Mouse (Mus musculus) colon, adult 2 months (tissue): ENCODE results near the gene Ifitm6. TPM values are rescaled to one million over a fixed set of nuclear protein-coding genes. Genes with fewer than 3 reads are reported as not detected.

ENCODE experiments used
- polyA plus RNA-seq: library from polyadenylated mRNA; depleted of rRNA; stranded (reverse); fragments of >200 nt; gene quantifications from 2 replicates; pipeline ENCODE4 v1.2.3, GENCODE M21; 2012; rRNA removed

Gene Ifitm6
- polyA plus RNA-seq, result 1.1 and 2.9 TPM in 2 replicates

DNA sequence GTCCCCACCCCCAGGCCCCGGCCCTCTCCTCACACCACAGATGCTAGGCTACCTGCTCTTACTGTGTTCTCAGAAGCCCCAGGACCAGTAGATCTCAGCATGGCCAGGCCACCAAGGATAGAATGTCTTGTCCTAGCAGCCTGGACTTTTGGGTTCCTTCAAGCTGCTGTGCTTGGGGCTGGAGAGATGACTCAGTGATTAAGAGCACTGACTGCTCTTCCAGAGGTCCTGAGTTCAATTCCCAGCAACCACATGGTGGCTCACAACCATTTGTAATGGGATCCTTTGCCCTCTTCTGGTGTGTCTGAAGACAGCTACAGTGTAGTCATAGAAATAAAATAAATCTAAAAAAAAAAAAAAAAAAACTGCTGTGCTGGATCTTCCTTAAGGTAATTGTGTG, at the start of gene Ifitm6:
Gene Ifitm6 (minus strand): TSS at position 101 of the 400 bp plus-strand sequence.

DNA sequence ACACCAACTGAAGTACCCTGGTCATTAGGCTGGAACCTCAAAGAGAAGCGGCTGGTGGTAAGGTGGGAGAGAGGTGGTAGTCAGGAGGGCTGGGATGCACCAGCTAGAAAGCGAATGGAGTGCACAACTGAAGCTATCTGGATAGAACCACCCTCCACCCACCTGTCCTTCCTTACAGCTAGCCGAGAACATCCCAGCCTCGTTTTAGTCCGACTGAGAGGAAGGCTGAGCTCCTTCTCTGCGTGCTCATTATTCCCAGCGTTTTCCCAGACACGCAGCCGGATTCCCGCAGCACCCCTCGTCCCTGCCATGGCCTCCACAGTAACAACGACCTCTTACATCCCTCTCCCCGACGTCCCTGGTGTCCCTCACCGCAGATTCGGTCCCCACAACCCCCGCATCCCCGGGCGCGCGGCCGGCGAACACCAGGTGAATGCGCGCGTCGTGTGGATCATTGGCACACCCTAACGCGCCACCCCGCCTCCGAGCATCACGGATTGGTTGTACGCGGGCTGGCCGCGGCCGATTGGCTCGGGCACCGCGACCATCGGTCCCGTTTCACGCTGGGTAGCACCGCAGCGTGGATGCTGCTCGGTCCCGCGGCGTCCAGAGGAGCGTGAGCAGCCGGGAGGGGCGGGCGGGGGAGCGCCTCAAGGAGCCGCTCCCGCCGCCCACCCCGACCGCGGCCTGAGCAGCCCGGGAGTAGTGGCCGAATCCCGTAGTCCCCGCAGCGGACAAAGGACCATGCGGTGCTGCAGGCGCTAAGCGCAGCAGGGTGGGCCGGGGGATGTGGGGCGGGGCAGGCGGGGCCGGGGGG, 42.9 kb upstream of the Ifitm6 start, which contains the start of gene B4galnt4:
Gene B4galnt4 (plus strand): TSS at position 679 of the 817 bp plus-strand sequence.

DNA sequence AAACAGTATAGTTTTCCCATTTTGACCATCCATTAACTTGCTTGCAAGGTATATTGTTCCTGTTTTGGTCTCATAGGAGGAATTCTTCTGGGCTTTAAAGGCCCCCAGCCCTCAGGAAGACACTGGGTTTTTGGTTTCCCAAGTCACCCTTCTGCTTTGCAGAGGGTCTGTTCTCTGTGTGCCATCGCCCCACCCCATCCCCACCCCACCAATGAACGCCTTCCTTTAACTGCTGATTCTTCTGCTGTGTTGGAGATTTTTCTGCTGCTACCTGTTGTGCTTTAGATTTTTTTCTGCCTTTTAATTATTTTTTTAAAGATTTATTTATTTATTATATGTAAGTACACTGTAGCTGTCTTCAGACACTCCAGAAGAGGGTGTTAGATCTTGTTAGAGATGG, 11.1 kb upstream of the Ifitm6 start, which contains the start of gene Gm17387:
Gene Gm17387 (plus strand): TSS at position 301 of the 400 bp plus-strand sequence.

DNA sequence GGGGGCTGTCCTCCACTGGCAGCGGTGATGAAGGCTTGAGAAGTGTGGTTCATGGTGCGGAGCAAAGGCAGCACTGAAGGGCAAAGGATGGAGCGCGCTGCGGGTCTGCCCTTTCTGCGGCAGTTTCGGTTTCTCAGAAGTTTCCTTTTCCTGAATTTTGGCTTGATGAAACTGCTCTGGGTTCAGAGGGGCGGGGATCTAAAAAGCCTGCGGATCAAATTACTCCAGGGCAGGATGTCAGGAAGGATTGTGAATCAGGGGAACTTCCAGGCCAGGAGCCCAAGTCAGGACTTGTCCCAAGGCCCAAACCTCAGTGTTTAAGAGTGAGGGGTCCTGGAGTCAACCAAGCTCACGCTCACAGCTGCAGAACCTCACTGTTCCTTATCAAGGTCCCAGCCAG, 7.1 kb downstream of the Ifitm6 start, which contains the start of gene Ifitm3:
Gene Ifitm3 (minus strand): TSS at position 178 of the 400 bp plus-strand sequence.

DNA sequence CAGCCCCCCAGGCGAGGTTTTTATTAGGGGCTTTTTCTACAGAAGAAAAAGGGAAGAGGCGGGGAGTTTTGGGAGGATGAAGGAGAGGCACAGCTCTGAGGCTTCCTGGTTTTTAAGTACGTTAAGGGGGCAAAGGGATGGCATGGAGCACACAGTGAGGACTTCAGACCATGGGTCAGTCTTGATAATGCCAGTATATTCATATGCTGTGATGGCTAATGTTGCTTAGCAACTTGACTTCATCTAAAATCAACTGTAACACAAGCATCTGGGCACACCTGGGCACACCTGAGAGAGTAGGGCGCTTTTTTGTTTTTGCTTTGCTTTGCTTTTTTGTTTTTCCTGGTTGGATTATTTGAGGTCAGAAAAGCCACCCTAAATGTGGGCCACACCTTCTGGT, 50.8 kb downstream of the Ifitm6 start, which contains the start of gene Ifitm1:
Gene Ifitm1 (plus strand): TSS at position 301 of the 400 bp plus-strand sequence.

Other genes with a start within 250 kb of the Ifitm6 start
- 0.07 and 0.17 TPM in 2 replicates for gene Syce1, start 230.1 kb downstream of the Ifitm6 start, polyA plus RNA-seq
- gene Zfp941, start 195.7 kb downstream of the Ifitm6 start, polyA plus RNA-seq, result 0.09 and 0.19 TPM in 2 replicates
- 63.2 and 78.4 TPM in 2 replicates for gene Urah, start 182.9 kb downstream of the Ifitm6 start, polyA plus RNA-seq
- not detected in 2 replicates for gene Scgb1c1, start 172.4 kb downstream of the Ifitm6 start, polyA plus RNA-seq
- gene Odf3, start 170.1 kb downstream of the Ifitm6 start, polyA plus RNA-seq, result not detected in 2 replicates
- gene Gm45785, start 161.6 kb downstream of the Ifitm6 start, polyA plus RNA-seq, result 2.8 TPM in 1 of 2 replicates, not detected in the other
- gene Ric8a, start 161.0 kb downstream of the Ifitm6 start, polyA plus RNA-seq, result 109 and 117 TPM in 2 replicates
- 23.7 and 24.1 TPM in 2 replicates for gene Bet1l, start 160.3 kb downstream of the Ifitm6 start, polyA plus RNA-seq
- 53.8 and 58.2 TPM in 2 replicates for gene Psmd13, start 136.0 kb downstream of the Ifitm6 start, polyA plus RNA-seq
- 29.5 and 34.3 TPM in 2 replicates for gene Sirt3, start 135.6 kb downstream of the Ifitm6 start, polyA plus RNA-seq
- 3.4 and 4.0 TPM in 2 replicates for gene Cox8b, start 117.5 kb downstream of the Ifitm6 start, polyA plus RNA-seq
- 82.3 and 99.4 TPM in 2 replicates for gene Nlrp6, start 97.0 kb downstream of the Ifitm6 start, polyA plus RNA-seq
- gene Pgghg, start 76.5 kb downstream of the Ifitm6 start, polyA plus RNA-seq, result 40.3 and 53.5 TPM in 2 replicates
- gene Ifitm5, start 67.6 kb downstream of the Ifitm6 start, polyA plus RNA-seq, result 1.5 and 1.6 TPM in 2 replicates
- gene Gm45717, start 62.0 kb downstream of the Ifitm6 start, polyA plus RNA-seq, result not detected in 2 replicates
- 481 and 681 TPM in 2 replicates for gene Ifitm2, start 61.9 kb downstream of the Ifitm6 start, polyA plus RNA-seq
- 83.6 and 107 TPM in 2 replicates for gene Ifitm1, start 50.7 kb downstream of the Ifitm6 start, polyA plus RNA-seq
- 135 and 161 TPM in 2 replicates for gene Ifitm3, start 7.2 kb downstream of the Ifitm6 start, polyA plus RNA-seq
- gene Gm17387, start 11.2 kb upstream of the Ifitm6 start, polyA plus RNA-seq, result not detected in 2 replicates
- 3.7 and 5.0 TPM in 2 replicates for gene B4galnt4, start 43.2 kb upstream of the Ifitm6 start, polyA plus RNA-seq
- 141 and 148 TPM in 2 replicates for gene Pkp3, start 60.3 kb upstream of the Ifitm6 start, polyA plus RNA-seq
- 41.9 and 54.5 TPM in 2 replicates for gene Sigirr, start 82.6 kb upstream of the Ifitm6 start, polyA plus RNA-seq
- 60.4 and 80.5 TPM in 2 replicates for gene Ano9, start 99.9 kb upstream of the Ifitm6 start, polyA plus RNA-seq
- gene Ptdss2, start 104.5 kb upstream of the Ifitm6 start, polyA plus RNA-seq, result 29.2 and 32.7 TPM in 2 replicates
- 140 and 158 TPM in 2 replicates for gene Rnh1, start 154.9 kb upstream of the Ifitm6 start, polyA plus RNA-seq
- gene Hras, start 176.1 kb upstream of the Ifitm6 start, polyA plus RNA-seq, result 86.0 and 86.1 TPM in 2 replicates
- 11.4 and 11.6 TPM in 2 replicates for gene Lrrc56, start 176.2 kb upstream of the Ifitm6 start, polyA plus RNA-seq
- gene Lmntd2, start 196.2 kb upstream of the Ifitm6 start, polyA plus RNA-seq, result 11.8 and 12.9 TPM in 2 replicates
- 224 and 235 TPM in 2 replicates for gene Rassf7, start 197.9 kb upstream of the Ifitm6 start, polyA plus RNA-seq
- 20.1 and 28.0 TPM in 2 replicates for gene Phrf1, start 210.9 kb upstream of the Ifitm6 start, polyA plus RNA-seq
- 200 and 285 TPM in 2 replicates for gene Irf7, start 248.6 kb upstream of the Ifitm6 start, polyA plus RNA-seq